Mouse (Mus musculus) neutrophil, adult 5-6 weeks (primary cell): ENCODE measurements around the gene Heatr5b. TPM values are rescaled to one million over a fixed set of nuclear protein-coding genes. Genes with fewer than 3 reads are reported as not detected.
"Not testable (repeated sequence)": the region's sequence is repeated elsewhere in the genome, so short reads cannot be mapped to it uniquely, and the experiment has no call there.

Experiments used
- ATAC-seq: fragments of 151-379, 151-347 bp; 2 replicates; pipeline ENCODE4 v1.8.0; 2017; ENCODE audit warnings: mild to moderate bottlenecking, moderate TSS enrichment; ENCODE audit not compliant: insufficient number of reproducible peaks, poor library complexity, low FRiP score, severe bottlenecking; ENCODE audit errors: extremely low read depth
- total RNA-seq: library from RNA; stranded (forward); fragments of 200-1000 nt; gene quantifications from 2 replicates; pipeline ENCODE4 v1.2.3, GENCODE M21; 2017

The Heatr5b gene
- total RNA-seq, result 26.3 and 32.7 TPM in 2 replicates

DNA sequence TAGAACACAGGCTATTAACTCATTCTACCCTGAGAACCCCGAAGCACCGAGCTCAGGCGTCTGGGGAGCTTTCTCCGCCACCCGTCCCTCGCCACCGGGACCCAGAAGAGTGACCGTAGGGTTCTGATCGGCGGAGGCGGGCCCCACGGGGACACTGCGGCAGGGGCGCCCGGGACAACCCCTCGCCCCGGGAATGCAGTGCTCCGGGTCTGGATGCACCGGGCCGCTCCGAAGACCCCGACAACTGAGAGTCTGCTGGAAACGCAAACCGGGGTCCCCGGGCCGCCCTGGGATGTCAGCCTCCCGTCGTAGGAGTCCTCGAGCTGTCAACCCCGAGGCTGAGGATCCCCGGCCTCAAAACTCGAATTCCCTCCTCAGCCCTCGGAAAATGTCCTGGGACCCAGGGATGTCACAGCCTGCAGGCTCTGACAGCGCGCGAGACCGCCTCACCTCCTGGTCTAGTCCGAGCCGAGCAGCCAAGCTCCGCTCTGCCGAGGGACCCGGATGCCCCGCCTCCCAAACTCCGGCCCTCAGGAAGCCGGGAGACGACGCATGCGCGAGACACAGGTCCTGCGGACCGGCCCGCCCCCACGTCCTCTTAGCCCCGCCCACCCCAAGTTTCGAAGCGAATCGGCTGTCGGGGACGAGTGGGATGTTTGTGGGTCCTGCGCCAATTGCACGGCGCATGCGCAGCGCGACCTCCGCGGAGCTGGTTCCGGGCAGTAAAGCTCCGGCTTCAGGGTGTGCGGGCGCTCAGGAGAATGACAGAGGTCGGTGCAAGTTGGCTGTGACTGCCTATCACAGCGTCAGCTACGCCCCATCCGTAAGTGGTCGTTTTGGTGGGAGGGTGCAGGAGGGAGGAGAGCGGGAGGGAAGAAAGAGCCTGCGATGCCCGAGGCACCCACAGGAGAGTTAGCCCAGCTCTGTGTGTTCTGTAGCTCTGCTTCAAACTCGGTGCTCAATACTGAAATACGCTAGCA, at the start of gene Heatr5b, which contains the start of gene Gpatch11:
TSS of gene Heatr5b (minus strand) at position 509 of the 980 bp plus-strand sequence.
TSS of gene Gpatch11 (plus strand) at position 712 of the 980 bp plus-strand sequence.
- peak; percentile 88 for ATAC-seq

DNA sequence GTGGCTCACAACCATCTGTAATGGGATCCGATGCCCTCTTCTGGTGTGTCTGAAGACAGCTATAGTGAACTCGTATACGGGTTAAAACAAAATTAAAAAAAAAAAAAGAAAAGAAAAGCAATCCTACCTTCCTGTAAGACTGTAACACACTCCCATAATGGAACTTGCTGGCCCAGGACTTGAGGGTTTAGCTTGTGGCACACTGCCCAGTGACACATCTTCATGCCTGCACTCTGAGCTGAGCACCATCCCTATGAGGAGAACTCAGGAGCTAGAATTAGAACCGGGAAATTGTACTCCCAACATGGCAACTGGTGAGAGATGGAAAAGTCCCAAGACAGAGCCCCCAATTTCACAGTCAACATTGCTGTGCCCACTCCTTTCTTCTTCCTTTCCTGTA, 48.1 kb upstream of the Heatr5b start:
- no peak for ATAC-seq

- ATAC-seq, result peak; percentile 69; the same call in 1 of the 2 replicates
Observed at GRCm38 (mm10) chr17:78882401-78883112, 47.4 kb upstream of the Heatr5b start, which contains the start of gene Eif2ak2. TSS of gene Eif2ak2 (minus strand) at chr17:78882573.

- ATAC-seq, result peak; percentile 33; the same call in 1 of the 2 replicates
Observed at GRCm38 (mm10) chr17:78881878-78882304, 46.7 kb upstream of the Heatr5b start.

- ATAC-seq, result no peak
Observed at GRCm38 (mm10) chr17:78873886-78874285, 38.7 kb upstream of the Heatr5b start.

GRCm38 (mm10) chr17:78856243-78856642, 21.1 kb upstream of the Heatr5b start:
- no peak for ATAC-seq

GRCm38 (mm10) chr17:78842271-78842928, 7.2 kb upstream of the Heatr5b start:
- no peak for ATAC-seq

DNA sequence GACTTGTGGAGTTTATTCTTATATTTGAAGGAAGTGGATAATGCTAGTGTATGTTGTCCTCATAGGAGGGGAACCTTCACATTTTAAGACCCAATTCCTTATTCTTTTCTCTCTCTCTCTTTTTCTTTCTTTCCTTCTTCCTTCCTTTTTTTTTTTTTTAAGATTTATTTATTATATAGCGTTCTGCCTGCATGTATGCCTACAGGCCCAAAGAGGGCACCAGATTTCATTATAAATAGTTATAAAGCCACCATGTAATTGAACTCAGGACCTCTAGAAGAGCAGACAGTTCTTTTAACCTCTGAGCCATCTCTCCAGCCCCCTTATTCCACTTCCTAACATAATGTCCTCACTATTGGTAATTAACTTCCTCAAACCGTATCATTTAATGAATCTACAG, 892 bp upstream of the Heatr5b start:
- ATAC-seq, result no peak

DNA sequence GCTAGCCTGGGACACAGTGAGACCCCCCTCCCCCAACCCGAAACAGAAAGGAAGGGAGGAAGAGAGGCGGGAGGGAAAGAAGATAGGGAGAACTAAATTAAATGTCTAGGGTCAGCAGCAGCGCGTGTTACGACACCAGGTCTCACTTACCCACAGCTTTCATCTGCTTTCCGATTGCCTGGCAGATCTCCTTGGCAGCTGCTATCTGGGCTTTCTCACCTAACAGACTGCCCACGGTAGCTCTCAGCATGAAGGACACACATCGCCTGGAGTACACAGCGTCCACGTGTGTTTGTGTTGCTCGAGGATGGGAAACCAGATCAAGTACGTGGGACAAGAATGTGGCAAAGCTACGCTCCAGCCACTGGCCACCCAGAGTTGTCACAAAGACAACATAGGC, 10.8 kb downstream of the Heatr5b start:
- no peak for ATAC-seq

GRCm38 (mm10) chr17:78809582-78809981, 25.6 kb downstream of the Heatr5b start:
- ATAC-seq, result no peak

- peak; percentile 33; the same call in 1 of the 2 replicates for ATAC-seq
Observed at GRCm38 (mm10) chr17:78809019-78809418, 26.1 kb downstream of the Heatr5b start.

- no peak for ATAC-seq
Observed at GRCm38 (mm10) chr17:78797222-78797621, 37.9 kb downstream of the Heatr5b start.

DNA sequence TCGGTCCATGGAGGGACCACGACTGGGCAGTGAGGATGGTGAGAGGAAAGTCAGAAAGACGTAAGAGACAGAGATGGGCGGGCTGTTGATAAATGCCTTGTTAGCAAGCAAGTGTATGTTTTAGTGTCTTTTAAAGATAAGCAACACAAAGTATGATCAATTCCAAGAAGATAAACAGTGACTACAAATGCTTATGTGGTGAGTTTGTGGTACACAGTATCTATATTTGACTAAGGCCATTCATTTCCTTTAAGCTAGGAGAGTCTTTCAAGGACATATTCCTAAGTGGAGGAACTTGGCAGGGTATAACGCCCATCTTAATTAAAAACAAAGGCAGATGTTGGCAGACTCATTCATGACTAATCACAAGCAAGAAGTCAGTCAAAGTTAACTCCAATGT, 40.8 kb downstream of the Heatr5b start:
- ATAC-seq, result no peak

DNA sequence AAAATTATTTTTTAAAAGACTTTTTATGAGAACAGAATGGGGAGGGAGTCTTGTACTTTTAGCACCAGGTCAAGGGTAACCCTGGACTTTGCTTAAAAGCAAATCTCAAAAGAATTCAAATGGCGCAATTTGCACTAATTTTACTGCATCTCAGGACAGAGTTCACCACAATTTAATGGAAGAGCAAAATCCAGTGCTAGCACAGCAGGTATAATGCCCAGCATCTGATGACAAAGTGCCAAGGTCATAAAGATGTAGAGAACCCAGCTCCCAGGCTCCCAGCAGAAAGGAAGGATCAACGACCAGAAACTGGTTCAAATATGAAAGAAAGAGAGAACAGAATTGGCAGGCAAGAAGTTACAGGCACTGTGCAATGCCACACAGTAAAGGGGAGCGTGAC, 43.0 kb downstream of the Heatr5b start:
- ATAC-seq, result no peak

- no peak for ATAC-seq
Observed at GRCm38 (mm10) chr17:78791690-78792070, 43.5 kb downstream of the Heatr5b start.

GRCm38 (mm10) chr17:78791068-78791689, 44.0 kb downstream of the Heatr5b start:
- no peak for ATAC-seq

- not testable (repeated sequence) for ATAC-seq
Observed at GRCm38 (mm10) chr17:78788273-78788672, 46.9 kb downstream of the Heatr5b start.

GRCm38 (mm10) chr17:78778765-78779164, 56.4 kb downstream of the Heatr5b start:
- no peak for ATAC-seq

- ATAC-seq, result no peak
Observed at GRCm38 (mm10) chr17:78772317-78772716, 62.8 kb downstream of the Heatr5b start.
